Mouse (Mus musculus) lung, postnatal 10 days (tissue): ENCODE results near the gene Agrp.

Experiments
- DNase-seq: peaks from one replicate; pipeline ENCODE4 v3.0.0; 2021

The Agrp gene

GRCm38 (mm10) chr8:105636963-105637510 is at the start of gene Agrp:
TSS of gene Agrp (minus strand) at chr8:105637393.
- DNase-seq: no peak

- no peak for DNase-seq
These were observed 49.4 kb upstream of the Agrp start for GRCm38 (mm10) chr8:105686551-105686950.

GRCm38 (mm10) chr8:105685796-105686308 is 48.7 kb upstream of the Agrp start, which contains the start of gene Carmil2:
TSS of gene Carmil2 (plus strand) at chr8:105686274.
- peak; percentile 83 for DNase-seq

GRCm38 (mm10) chr8:105685325-105685724 is 48.1 kb upstream of the Agrp start:
- no peak for DNase-seq

- no peak for DNase-seq
These were observed 40.7 kb upstream of the Agrp start for GRCm38 (mm10) chr8:105677891-105678290.

DNA sequence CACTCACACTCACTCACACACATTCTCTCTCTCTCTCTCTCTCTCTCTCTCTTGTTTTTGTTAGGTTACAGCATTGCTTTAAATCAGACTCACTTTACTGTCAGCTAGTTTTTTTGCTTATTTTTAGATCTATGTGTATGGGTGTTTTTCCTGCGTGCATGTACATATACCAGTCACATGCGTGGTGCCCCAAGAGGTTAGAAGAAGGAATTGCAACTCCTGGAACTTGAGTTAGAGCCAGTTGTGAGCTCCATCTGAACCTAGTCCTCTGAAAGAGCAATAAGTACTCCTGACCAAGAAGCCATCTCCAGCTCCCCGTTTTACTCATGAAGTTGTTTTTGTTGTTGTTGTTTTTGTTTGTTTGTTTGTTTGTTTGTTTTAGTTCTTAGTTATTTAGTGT is 24.0 kb upstream of the Agrp start:
- DNase-seq: peak; percentile 55

- DNase-seq: no peak
These were observed 20.4 kb upstream of the Agrp start for GRCm38 (mm10) chr8:105657641-105658040.

DNA sequence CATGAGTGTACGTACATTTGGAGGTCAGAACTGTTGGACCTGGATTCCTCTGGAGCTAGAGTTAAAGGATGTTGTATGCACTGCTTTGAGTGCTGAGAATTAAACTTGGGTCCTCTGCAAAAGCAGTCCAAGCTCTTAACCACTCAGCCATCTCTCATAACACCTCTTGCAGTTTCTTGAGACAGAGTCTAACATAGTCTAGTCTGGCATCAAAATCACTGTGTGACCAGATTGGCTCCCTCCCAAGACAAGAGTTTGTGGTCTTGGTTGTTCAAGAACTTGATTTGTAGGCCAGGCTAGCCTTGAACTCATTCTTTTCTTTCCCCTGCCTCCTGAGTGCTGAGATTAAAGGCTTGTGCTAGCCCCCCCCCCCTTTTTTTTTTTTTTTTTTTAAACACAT is 11.7 kb upstream of the Agrp start:
- DNase-seq: no peak

DNA sequence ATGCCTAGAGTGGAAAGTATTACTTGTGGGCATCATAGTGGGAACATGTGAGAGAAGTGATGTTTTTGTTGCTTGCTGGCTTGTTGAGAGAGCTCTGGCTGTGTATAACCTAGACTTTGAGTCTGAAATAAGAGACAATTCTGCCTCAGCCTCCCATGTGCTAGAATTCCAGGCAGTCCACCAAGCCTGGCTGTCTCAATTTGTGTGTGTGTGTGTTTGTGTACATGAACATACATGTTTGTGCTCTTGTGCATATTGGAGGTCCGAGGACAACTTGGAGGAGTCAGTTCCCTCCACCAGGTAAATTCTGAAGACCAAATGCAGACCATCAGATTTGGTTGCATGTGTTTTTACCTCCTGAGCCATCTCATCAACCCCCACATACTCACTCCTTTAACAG is 8.0 kb upstream of the Agrp start:
- DNase-seq: no peak

GRCm38 (mm10) chr8:105640511-105640910 is 3.3 kb upstream of the Agrp start:
- peak; percentile 60 for DNase-seq

GRCm38 (mm10) chr8:105639835-105640234 is 2.6 kb upstream of the Agrp start:
- no peak for DNase-seq

DNA sequence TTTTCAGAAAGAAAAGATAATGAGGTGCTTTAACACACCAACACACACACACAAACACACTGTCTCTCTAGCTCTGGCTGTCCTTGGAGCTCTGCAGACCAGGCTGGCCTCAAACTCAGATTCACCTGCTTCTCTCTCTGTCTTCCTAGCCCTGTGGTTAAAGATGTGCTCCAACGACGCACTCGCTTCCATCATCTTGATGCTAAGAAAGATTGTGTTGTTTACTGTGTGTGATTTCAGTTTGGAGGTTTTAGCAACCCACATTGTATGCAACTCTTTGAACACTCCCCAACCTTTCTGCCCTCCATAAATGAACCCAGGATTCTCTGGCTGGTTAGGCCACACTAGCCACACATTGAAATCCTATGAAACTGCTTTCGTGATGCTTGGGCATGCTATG is 1.3 kb upstream of the Agrp start:
- DNase-seq: no peak

- no peak for DNase-seq
These were observed 428 bp upstream of the Agrp start for GRCm38 (mm10) chr8:105637601-105638041.

- DNase-seq: peak; percentile 93
These were observed 903 bp downstream of the Agrp start, which contains the start of gene Ctcf for GRCm38 (mm10) chr8:105636018-105636962. TSS of gene Ctcf (plus strand) at chr8:105636568.

DNA sequence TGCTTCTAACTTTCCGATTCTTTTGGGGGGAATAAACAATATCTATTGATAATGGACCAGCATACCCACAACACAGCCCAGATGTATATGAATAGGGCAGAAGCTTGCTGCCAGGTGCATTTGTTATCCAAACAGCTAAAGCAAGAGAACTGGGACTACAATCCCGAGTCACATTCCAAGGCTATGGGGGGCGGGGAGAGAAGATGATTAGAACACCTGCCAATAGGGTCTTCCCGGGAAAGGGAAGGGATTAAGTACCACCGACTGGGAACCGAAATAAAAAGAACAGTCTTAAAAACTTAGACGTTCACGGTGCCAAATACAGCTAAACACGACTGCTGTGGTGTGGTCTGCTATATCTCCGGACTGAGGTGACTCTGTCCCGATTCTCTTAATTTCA is 1.7 kb downstream of the Agrp start:
- DNase-seq: no peak

DNA sequence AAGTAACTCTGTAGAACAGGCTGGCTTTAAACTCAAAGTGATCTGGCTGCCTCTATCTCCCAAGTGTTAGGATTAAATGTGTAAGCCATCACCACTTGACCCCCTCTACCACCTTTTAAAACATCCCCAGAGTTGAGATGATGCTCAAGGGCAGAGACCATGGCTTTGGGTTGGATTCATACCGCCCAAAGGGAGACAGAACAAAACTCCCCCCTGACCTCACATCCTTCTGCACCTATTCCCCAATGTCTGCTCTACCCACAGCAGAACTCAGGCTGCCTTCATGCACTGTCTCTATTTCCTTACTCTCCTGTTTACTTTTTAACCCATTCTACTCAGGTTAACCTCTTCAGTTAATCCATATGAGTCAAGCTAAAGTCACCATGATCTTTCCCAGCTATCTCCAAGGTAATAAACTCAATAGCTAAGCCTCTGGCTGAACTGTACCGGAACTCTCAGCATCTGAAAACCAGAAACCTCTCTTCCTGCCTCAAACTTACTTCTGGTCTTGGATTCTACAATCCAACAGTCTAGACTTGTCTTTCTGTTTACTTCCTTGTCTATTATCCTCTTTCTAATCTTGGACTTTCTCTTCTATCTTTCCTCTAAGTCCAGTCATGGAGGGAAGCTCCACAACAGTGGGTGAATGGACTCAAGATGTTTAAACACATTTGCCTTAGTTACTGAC is 2.3 kb downstream of the Agrp start:
- no peak for DNase-seq

- DNase-seq: no peak
These were observed 7.9 kb downstream of the Agrp start for GRCm38 (mm10) chr8:105629337-105629736.

GRCm38 (mm10) chr8:105626086-105626485 is 11.1 kb downstream of the Agrp start:
- no peak for DNase-seq

- DNase-seq: no peak
These were observed 12.4 kb downstream of the Agrp start for GRCm38 (mm10) chr8:105624831-105625230.

DNA sequence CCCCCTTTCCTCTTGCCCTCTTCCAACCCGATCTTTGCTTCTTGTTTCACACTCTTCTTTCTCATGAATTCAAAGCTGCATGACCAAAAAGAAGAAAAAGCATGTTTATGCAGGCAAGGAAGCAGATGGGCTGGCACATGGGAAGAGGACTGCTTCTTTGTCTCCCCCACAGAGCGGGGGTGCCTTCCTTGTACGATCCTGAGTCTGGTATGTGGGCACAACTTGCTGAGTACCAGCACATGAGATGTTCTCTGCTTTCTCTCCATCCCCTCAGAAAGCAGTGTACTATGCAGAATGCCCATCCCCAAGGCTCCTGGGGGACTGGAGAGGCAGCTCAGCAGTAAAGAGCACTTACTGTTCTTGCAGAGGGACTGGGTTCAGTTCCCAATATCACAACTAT is 12.8 kb downstream of the Agrp start:
- DNase-seq: no peak

- DNase-seq: no peak
These were observed 13.4 kb downstream of the Agrp start for GRCm38 (mm10) chr8:105623679-105624245.

GRCm38 (mm10) chr8:105623118-105623517 is 14.1 kb downstream of the Agrp start:
- peak; percentile 57 for DNase-seq

DNA sequence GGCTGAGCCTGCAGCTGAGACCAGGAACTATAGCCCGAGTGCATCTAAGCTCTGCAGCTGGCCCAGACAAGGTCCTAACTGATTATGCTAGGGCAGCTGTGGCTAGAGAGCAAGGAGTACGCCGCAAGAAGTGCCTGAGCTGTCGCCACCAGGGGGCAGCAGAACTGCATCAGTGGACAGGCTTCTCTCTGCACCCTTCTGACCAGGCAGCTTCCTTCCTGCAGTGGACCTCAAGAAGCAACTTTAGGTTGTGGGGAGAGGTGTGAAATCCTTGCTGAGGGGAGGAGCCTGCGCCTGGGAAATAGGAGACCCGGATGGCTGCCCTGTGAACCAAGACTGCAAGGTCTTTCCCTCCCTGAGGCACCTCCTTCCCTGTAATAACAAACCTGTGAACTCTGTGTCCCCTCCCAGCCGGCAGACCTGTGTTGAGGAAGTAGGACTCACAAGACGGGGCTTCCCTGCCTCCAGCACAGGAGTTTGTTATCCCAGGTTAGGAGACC is 14.7 kb downstream of the Agrp start:
- DNase-seq: peak; percentile 96
